Mouse (Mus musculus): Measurements from ENCODE around the gene Gm3453. TPM values are rescaled to one million over a fixed set of nuclear protein-coding genes. Genes with fewer than 3 reads are reported as not detected.

Gene Gm3453
- not detected in 2 replicates for polyA plus RNA-seq (2012; rRNA removed)

DNA sequence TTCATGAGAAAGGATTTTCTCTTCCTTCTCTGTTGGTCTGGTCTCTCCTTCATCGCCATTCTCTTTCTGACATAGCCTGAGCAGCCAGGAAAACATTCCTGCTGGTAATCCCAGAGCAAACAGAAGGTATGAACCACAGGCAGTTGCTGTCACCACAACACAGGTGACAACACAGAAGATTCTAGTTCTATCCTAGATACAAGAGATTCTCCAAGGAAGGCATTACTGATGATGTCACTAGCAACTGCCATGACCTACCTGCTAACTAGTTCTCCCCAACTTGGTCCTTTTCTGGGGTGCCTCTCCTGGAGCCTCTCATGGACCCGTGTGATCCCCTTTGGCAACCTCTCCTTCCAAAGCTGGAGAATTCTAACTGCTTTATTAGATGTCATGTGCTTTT, at the start of gene Gm3453:
TSS of gene Gm3453 (minus strand) at position 101 of the 400 bp plus-strand sequence.

DNA sequence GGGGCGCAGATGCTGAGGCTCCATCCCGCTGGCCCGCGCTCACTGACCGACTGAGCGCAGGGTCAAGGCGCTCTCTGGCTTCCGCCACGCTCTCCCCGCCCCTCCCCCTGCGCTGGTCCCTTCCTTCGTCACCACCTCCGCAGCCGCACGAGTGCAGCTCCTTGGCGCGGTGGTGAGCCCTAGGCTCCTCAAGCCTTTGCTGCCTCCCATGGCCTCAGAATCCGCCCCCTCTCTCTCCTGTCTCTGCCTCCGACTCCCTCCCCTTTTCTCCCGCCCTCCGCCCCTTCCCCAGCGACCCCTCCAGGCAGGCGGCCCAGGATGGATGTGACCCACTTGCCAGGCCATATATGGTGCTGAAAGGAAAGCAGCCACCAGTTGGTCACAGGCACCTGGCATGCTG, 17.3 kb downstream of the Gm3453 start, which contains the start of gene Gm3248:
TSS of gene Gm3248 (minus strand) at position 111 of the 400 bp plus-strand sequence.

Other genes with a start within 250 kb of the Gm3453 start
- 2.1 and 2.3 TPM in 2 replicates for gene Gm3373, start 237.6 kb downstream of the Gm3453 start, polyA plus RNA-seq (2012; rRNA removed)
- gene Gm3383, start 171.2 kb downstream of the Gm3453 start, polyA plus RNA-seq (2012; rRNA removed), result 6.3 and 10.0 TPM in 2 replicates
- gene Gm3424, start 148.8 kb downstream of the Gm3453 start, polyA plus RNA-seq (2012; rRNA removed), result not detected in 2 replicates
- 0.60 and 0.64 TPM in 2 replicates for gene Gm8237, start 98.8 kb downstream of the Gm3453 start, polyA plus RNA-seq (2012; rRNA removed)
- 2.0 and 2.2 TPM in 2 replicates for gene Gm3248, start 17.4 kb downstream of the Gm3453 start, polyA plus RNA-seq (2012; rRNA removed)
- not detected in 2 replicates for gene Gm6337, start 79.1 kb upstream of the Gm3453 start, polyA plus RNA-seq (2012; rRNA removed)
- 3.4 and 3.8 TPM in 2 replicates for gene Gm8206, start 114.8 kb upstream of the Gm3453 start, polyA plus RNA-seq (2012; rRNA removed)
- 7.8 and 8.3 TPM in 2 replicates for gene Gm3468, start 129.5 kb upstream of the Gm3453 start, polyA plus RNA-seq (2012; rRNA removed)
- not detected in 2 replicates for gene Gm3476, start 146.7 kb upstream of the Gm3453 start, polyA plus RNA-seq (2012; rRNA removed)
- not detected in 2 replicates for gene Gm21560, start 240.2 kb upstream of the Gm3453 start, polyA plus RNA-seq (2012; rRNA removed)

Data from central nervous system, embryonic 14 days (tissue).